Mouse (Mus musculus) liver, embryonic 14.5 days (tissue): ENCODE results near the gene Mfap1b.

ENCODE experiments used
- CTCF ChIP-seq: IDR thresholded peaks from 2 replicates; pipeline ENCODE4 v1.5.1; 2016; ENCODE audit warnings: antibody characterized with exemption, low read depth, control low read depth
- EP300 ChIP-seq: IDR thresholded peaks from 2 replicates; pipeline ENCODE4 v1.6.1; 2016; ENCODE audit warnings: antibody characterized with exemption, low read depth

DNA sequence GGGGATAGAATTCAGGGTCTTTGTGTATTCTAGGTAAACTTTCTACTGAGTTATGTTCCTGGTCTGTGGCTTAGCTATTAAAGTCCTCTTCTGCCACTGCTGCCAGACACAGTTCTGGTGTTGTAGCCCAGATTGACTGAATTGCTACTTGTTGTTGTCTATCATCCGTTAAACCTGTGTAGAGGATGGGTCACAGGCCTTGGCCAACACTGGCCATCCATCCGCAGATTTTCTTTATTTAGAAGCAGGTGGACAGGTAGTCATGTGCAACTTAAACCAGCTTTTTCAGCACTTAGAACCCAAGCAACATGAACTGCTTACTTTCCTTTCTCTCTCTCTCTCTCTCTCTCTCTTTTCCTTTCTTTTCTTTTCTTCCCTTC, 34.1 kb upstream of the Mfap1b start:
- no peak for TF ChIP-seq EP300
- TF ChIP-seq CTCF: no peak
